Mouse (Mus musculus) bone marrow, adult 2 months (tissue): ENCODE measurements around the gene Fgf12. TPM values are rescaled to one million over a fixed set of nuclear protein-coding genes. Genes with fewer than 3 reads are reported as not detected.

ENCODE experiments used
- H3K27ac ChIP-seq: fragments of 200-500 bp; 2 replicates; pipeline ENCODE4 v1.5.1; 2012; ENCODE audit warnings: low read depth, mild to moderate bottlenecking, control low read depth, inconsistent platforms, low read length; ENCODE audit not compliant: control insufficient read depth, poor library complexity, insufficient read depth
- H3K4me1 ChIP-seq: fragments of 200-500 bp; 2 replicates; pipeline ENCODE4 v1.6.1; 2011; ENCODE audit warnings: low read length; ENCODE audit not compliant: control insufficient read depth, insufficient read depth
- H3K4me3 ChIP-seq: fragments of 200-500 bp; replicated peaks from 2 replicates; pipeline ENCODE3; 2011; ENCODE audit warnings: mild to moderate bottlenecking, low read depth, low read length, control low read depth; ENCODE audit not compliant: control insufficient read depth
- CTCF ChIP-seq: fragments of 200-500 bp; IDR thresholded peaks from 2 replicates; pipeline ENCODE4 v1.5.1; 2011; ENCODE audit warnings: low read length, control low read depth; ENCODE audit not compliant: control insufficient read depth, insufficient read depth
- POLR2A ChIP-seq: fragments of 200-500 bp; IDR thresholded peaks from 2 replicates; pipeline ENCODE4 v1.6.1; 2011; ENCODE audit warnings: low read depth, mild to moderate bottlenecking, control low read depth, low read length, borderline replicate concordance; ENCODE audit not compliant: control insufficient read depth
- WGBS: fragments of 180-500 bp; shearing (Covaris S2); methylation state at CpG from one replicate; pipeline ENCODE4 v1.1.7; 2018; 5-methylcytosine and 5-hydroxymethylcytosine counted together
- polyA plus RNA-seq: library from polyadenylated mRNA; stranded (reverse); fragments of >200 nt; gene quantifications from 2 replicates; pipeline ENCODE4 v1.2.4, GENCODE M21; 2011; ENCODE audit warnings: low replicate concordance; ENCODE audit not compliant: missing spikeins, insufficient read depth, insufficient read length

Gene Fgf12
- polyA plus RNA-seq, 1 experiment, result 0.85 TPM

GRCm38 (mm10) chr16:28215930-28216329 lies 536.9 kb downstream of the Fgf12 start:
- no peak overlapping the region for H3K4me3 ChIP-seq
- TF ChIP-seq CTCF (no peak), POLR2A (no peak)
- no peaks in the 10 kb centered on the region for H3K4me1 ChIP-seq
- 83% methylated on average over 5 of the region's 5 CpGs for WGBS
- no peak overlapping the region for H3K27ac ChIP-seq

- Histone ChIP-seq H3K27ac (no peak overlapping the region), H3K4me3 (no peak overlapping the region), H3K4me1 (no peaks in the 10 kb centered on the region)
- 75% methylated on average over 1 of the region's 1 CpGs for WGBS
- TF ChIP-seq POLR2A, result no peak
- TF ChIP-seq CTCF, result no peak
Observed at GRCm38 (mm10) chr16:28212411-28212810, 540.5 kb downstream of the Fgf12 start.

- H3K4me3 ChIP-seq, result no peak overlapping the region
- H3K27ac ChIP-seq, result no peak overlapping the region
- TF ChIP-seq POLR2A (no peak), CTCF (no peak)
- no peaks in the 10 kb centered on the region for H3K4me1 ChIP-seq
- WGBS, result 87% methylated on average over 2 of the region's 2 CpGs
Observed at GRCm38 (mm10) chr16:28156443-28156842, 596.4 kb downstream of the Fgf12 start.

DNA sequence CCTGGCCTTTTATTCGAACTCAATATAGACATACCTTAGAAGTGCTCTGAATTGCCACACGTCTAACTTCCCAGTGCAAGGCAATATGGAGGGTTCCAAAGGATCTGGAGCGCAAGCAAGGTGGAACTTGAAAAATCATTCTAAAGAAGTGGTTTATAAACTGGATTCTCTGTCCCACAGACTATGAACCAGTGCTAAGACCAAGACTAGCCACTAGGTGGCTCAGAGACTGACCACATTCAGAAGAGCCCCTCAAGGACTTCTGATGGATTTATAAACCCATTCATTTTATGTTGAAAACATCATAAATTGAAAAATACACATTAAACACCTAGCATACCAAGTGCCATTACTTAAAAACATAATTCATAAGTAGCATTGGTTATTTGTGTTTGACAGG lies 611.9 kb downstream of the Fgf12 start:
- no peaks in the 10 kb centered on the region for H3K4me1 ChIP-seq
- TF ChIP-seq POLR2A (no peak), CTCF (no peak)
- 60% methylated on average over 3 of the region's 3 CpGs for WGBS
- no peak overlapping the region for H3K4me3 ChIP-seq
- no peak overlapping the region for H3K27ac ChIP-seq

DNA sequence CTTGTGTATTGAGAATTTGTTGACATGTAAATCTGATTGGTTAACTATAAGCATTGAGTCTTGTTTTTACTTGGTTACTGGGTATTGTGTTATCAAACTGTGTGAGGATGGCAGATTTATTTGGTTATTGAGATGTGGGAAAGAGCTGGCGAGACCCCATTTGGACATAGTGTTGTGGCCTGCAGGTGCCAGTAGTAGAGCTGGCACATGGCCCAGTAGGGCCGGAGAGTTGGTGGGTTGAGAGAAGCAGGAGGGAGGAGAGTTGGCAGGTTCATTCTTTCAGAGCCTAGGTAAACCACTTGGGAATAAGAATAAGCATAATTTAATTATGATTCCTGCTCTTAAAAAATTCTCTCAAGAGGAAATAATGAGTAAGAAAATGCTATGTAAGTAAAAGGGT lies 625.9 kb downstream of the Fgf12 start:
- no peak overlapping the region for H3K27ac ChIP-seq
- WGBS, result 78% methylated on average over 2 of the region's 2 CpGs
- TF ChIP-seq POLR2A (no peak), CTCF (no peak)
- no peak overlapping the region for H3K4me3 ChIP-seq
- H3K4me1 ChIP-seq, result no peaks in the 10 kb centered on the region

Other genes with a start within 250 kb of the Fgf12 start
- gene Mb21d2, start 176.6 kb upstream of the Fgf12 start, polyA plus RNA-seq, result not detected in 2 replicates